Mouse (Mus musculus) naive thymus-derived CD4-positive, alpha-beta T cell, adult 5 months (primary cell): ENCODE measurements around the gene Olfr1098. TPM values are rescaled to one million over a fixed set of nuclear protein-coding genes. Genes with fewer than 3 reads are reported as not detected.

ENCODE experiments used
- polyA plus RNA-seq: library from polyadenylated mRNA; unstranded; fragments of 100-300 nt; shearing (Covaris generic); gene quantifications from one replicate; pipeline ENCODE4 v1.2.1, GENCODE M21; 2017

The Olfr1098 gene
- polyA plus RNA-seq: not detected

DNA sequence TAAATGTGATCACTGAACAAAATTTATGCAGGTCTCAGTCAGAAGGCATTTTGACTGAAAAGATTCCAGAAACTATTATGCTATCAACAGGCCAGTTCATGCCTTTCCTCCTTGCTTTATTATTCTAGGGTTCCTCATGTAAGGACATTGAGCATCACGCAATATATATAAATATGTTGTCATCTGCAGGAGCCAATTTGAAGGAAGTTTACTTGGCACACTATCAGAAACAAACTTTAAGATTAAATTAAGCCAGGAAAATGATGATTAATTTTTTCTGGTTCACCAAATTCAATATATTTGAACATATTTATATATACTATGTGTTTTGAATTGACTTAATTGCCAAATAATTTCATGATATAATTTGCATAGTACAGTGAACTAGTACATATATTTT is at the start of gene Olfr1098:
Gene Olfr1098 (minus strand): TSS at position 101 of the 400 bp plus-strand sequence.

GRCm38 (mm10) chr2:86960593-86960992 is 36.2 kb upstream of the Olfr1098 start, which contains the start of gene Olfr1099:
Olfr1099 (minus strand) TSS chr2:86960693.

DNA sequence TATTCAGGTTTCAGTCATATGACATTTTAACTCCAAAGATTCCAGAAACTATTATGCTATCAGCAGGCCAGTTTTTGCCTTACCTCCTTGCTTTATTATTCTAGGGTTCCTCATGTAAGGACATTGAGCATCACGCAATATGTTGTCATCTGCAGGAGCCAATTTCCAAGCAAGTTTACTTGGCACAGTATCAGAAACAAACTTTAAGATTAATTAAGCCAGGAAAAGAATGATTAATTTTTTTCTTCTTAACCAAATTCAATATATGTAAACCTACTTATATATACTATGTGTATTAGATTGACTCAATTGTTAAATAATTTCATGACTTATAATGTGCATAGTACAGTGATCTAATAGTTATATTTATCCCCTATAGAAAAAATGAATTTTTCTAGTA is 32.2 kb downstream of the Olfr1098 start, which contains the start of gene Olfr1097:
Gene Olfr1097 (minus strand): TSS at position 101 of the 400 bp plus-strand sequence.

DNA sequence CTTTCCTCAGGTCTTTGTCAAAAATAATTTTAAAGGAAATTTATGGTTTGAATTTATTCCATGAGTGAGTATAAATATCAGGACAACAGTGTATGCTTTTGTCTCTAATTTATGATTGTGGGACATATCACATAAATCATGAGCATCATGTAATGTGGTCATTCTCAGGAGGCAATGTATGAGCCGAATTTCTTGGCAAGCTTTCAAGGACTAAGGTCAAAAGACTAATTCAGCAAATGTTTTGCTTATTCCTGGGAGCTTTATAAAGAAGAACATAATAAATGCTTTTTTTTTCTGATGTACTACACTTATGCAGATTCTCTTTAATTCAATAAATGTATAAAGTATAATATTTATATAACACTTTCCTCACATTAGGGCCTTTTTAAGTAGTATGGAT is 49.6 kb downstream of the Olfr1098 start, which contains the start of gene Gm13723:
Gene Gm13723 (minus strand): TSS at position 101 of the 400 bp plus-strand sequence.

Other genes starting within 250 kb of the Olfr1098 start
- 0.37 TPM for gene Olfr1086, start 244.5 kb downstream of the Olfr1098 start, polyA plus RNA-seq
- gene Olfr1087, start 226.2 kb downstream of the Olfr1098 start, polyA plus RNA-seq: not detected
- not detected for gene Olfr1089, start 190.8 kb downstream of the Olfr1098 start, polyA plus RNA-seq
- not detected for gene Olfr1090, start 165.6 kb downstream of the Olfr1098 start, polyA plus RNA-seq
- not detected for gene Olfr1093, start 142.1 kb downstream of the Olfr1098 start, polyA plus RNA-seq
- not detected for gene Olfr141, start 114.5 kb downstream of the Olfr1098 start, polyA plus RNA-seq
- not detected for gene Olfr1094, start 99.9 kb downstream of the Olfr1098 start, polyA plus RNA-seq
- not detected for gene Olfr1095, start 72.8 kb downstream of the Olfr1098 start, polyA plus RNA-seq
- gene Gm13723, start 49.7 kb downstream of the Olfr1098 start, polyA plus RNA-seq: not detected
- not detected for gene Olfr1097, start 32.3 kb downstream of the Olfr1098 start, polyA plus RNA-seq
- gene Olfr1099, start 36.1 kb upstream of the Olfr1098 start, polyA plus RNA-seq: not detected
- gene Olfr1100, start 55.4 kb upstream of the Olfr1098 start, polyA plus RNA-seq: not detected
- not detected for gene Olfr1101, start 66.7 kb upstream of the Olfr1098 start, polyA plus RNA-seq
- gene Olfr1102, start 73.9 kb upstream of the Olfr1098 start, polyA plus RNA-seq: not detected
- gene Olfr1104, start 102.5 kb upstream of the Olfr1098 start, polyA plus RNA-seq: not detected
- gene Olfr1105, start 112.0 kb upstream of the Olfr1098 start, polyA plus RNA-seq: 0.14 TPM
- not detected for gene Olfr1106, start 127.7 kb upstream of the Olfr1098 start, polyA plus RNA-seq
- not detected for gene Olfr1107, start 151.3 kb upstream of the Olfr1098 start, polyA plus RNA-seq
- gene Olfr1109, start 171.5 kb upstream of the Olfr1098 start, polyA plus RNA-seq: 0.19 TPM
- not detected for gene Olfr259, start 190.0 kb upstream of the Olfr1098 start, polyA plus RNA-seq
- gene Olfr1110, start 215.8 kb upstream of the Olfr1098 start, polyA plus RNA-seq: not detected
- gene Olfr1111, start 228.1 kb upstream of the Olfr1098 start, polyA plus RNA-seq: not detected